Mouse (Mus musculus) lung, postnatal 0 days (tissue): ENCODE data around the gene Slc25a33.
A peak's percentile ranks its signal among the peaks of the same experiment; 100 is the strongest.

Experiments
- CTCF ChIP-seq: IDR thresholded peaks from 2 replicates; pipeline ENCODE4 v1.5.1; 2016; ENCODE audit warnings: antibody characterized with exemption, mild to moderate bottlenecking
- EP300 ChIP-seq: IDR thresholded peaks from 2 replicates; pipeline ENCODE4 v1.6.1; 2016; ENCODE audit warnings: antibody characterized with exemption, mild to moderate bottlenecking, control low read depth

GRCm38 (mm10) chr4:149816598-149816997, 42.5 kb upstream of the Slc25a33 start:
- no peak for TF ChIP-seq CTCF
- peak; percentile 100 for TF ChIP-seq EP300
